Mouse (Mus musculus) adrenal gland, adult 18-20 months (tissue): ENCODE measurements around the gene Msx2. TPM values are rescaled to one million over a fixed set of nuclear protein-coding genes. Genes with fewer than 3 reads are reported as not detected.

ENCODE experiments used
- DNase-seq, 2 experiments: peaks; one replicate each; pipeline ENCODE4 v3.0.0; 2021 to 2022; ENCODE audit warnings: low spot score in 2 of 2
- total RNA-seq, 2 experiments: library from RNA; stranded (reverse); gene quantifications; 1 replicate in 1 of 2; 2 replicates in 1 of 2; pipeline ENCODE4 v1.2.3; 2021

The Msx2 gene
- total RNA-seq, 2 experiments from 2014 or later = 0.27 to 0.58 TPM

DNA sequence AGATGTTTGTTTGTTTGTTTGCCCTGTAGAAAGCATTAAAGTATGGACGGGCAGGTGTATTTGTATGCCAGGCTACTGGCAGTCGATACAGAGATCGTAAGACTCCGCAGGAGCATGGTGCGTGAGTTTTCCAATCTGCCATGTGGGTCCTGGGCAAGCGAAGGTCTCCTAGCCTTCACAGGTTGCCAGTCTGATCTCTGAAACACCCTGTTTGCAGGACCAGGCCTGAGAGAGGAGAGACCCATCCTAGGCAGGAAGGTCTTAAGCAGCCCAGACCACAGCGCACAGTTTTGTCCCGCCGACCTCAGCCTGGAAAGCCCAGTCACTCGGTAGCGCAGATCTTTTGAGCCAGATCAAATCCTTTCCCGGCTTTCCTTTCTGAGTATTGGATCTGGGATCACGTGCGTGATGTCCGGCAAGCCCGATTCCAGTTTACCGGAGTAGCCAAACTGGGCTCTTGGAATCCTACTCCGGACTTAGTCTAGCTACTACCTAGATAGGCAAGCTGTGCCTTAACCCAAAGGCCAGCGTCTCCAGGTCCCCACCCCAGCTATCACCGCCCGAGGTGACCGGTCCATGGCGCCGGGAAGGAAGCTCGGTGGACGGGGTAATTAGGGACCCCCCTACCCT lies 7.6 kb downstream of the Msx2 start:
- no peak for DNase-seq

DNA sequence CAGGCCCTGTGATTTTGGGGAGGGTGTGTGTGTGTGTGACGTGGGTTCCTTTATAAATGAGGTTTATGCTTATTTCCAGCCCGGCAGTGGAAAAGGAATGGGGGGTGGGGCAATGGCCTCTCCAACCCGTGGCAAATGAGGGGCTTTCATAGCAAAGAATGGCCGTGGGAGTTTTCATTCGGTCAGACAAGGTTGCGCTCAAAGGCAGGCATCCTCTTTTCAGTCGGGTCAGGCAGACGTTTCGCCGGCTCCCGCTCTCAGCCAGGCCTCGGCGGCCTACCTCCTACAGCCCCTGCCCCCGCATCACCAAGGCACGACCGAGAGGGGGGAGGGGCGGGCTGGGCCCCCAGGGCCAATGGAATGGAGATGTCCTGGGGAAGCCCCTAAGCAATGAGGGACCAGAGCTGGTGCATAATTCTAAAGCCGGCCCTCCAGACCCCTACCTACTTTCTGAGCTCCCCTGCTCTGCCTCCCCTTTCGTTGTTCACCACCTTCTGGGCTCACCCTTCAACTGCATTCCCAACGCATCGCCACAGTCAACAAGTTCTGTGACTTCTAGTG lies 8.4 kb downstream of the Msx2 start:
- no peak for DNase-seq

DNA sequence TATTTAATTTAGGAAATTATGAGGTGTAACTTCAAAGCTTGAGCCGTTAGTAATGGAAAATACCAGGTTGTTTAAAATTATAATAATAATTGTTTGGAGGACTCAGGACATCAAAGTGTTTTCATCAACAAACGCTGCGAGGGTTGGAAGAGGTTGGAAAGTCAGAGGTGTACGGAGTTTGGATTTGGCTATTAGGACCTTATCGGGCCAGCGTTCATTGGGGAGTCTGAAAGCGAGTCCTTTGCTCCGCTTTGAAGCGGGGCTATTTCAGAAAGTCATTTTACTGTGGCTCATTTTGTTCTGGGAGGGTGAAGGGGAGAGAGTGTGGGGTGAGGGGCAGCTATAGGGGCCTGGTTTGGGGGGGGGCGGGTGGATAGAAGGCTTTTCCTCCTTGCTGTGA lies 8.9 kb downstream of the Msx2 start:
- no peak for DNase-seq

DNA sequence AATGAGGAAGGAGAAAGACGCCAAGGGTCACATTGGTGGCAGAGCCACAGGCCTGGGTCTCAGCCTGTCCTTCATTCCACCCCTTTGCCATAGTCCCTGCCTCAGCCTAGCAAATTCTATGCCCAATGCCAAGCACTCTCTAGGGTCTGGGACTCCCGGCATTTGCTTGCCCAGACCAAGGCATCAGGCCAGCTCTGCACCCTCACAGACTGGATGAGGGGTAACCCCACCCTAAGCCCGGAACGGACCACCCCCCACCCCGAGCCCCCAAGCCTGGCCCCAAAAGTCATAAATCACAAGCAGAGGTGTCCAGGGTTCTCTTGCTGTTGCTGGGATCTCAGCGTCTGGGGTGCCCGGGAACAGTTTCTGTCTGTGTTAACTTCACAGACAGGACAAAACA lies 9.8 kb downstream of the Msx2 start:
- DNase-seq = no peak

DNA sequence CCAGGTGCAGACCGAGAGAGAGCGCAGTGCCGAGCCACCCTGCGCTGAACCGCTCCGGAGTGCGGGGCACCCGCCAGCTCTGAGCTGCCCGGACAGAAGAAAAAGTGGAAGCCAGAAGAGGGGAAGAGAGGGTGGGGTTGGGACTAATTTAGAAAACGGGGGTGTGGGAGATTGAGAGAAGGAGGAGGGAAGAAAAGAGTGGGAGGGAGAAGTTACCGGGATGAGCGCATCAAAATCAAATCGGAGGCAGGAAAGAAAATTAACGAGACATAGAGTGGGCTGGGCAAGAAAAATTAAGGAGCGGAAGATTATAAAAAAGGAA lies 10.3 kb downstream of the Msx2 start:
- DNase-seq = no peak

DNA sequence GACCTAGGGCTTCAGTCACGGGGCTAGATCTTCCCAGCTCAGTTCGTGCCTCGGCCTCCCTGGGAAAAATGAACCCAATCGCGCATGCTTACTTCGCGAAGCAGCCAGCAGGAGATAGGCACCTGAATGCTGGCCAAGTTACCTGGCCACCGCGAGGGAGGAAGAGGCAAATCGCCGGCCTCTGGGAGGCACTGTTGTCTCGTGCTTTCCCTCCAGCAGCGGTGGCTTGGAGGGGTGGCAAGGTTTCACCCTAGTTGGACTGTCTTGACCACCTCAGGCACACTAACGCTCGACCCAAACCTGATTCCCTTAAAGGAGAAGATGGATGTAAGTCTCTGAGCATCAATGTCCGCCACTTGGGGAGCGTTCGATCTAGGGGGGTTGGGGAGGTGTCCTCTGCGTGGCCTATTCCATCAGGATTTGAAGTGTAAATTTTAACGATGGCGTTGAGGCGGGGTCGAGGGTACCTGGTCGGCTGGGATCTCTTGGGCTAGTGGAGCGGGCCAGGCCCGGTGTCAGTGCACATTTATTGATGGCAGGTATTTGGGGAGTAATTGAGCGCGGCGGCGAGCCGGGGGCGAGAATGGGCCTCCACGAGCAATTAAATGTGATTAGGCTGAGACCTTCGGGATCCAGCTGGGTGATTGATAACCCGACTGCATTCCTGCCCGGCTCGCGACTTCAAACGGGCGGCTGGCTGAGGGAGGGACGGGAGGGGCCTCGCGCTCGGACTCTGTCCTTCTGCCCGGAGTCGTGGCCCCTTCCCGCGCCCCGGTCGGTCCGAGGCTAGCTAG lies 10.8 kb downstream of the Msx2 start:
- peak; percentile 38 to 49 for DNase-seq

DNA sequence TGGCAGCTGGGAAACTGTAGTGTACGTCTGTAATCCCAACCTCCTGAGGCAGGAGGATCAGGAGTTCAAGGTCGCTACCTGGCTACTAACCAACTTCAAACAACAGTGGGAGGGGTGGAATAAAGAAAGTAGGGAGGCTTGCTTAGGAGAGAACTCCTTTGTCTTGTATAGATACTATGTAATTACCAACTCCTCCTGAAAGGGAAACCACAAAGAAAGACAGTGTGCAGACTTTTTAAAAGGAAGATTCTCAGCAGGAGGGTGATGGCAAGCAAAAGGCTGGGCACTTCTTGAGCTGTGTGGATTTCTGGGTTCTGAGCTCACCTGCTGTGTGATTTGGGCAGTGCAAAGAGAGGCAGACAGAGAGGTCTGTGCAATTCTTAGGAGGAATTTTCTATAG lies 11.5 kb downstream of the Msx2 start:
- DNase-seq = no peak

DNA sequence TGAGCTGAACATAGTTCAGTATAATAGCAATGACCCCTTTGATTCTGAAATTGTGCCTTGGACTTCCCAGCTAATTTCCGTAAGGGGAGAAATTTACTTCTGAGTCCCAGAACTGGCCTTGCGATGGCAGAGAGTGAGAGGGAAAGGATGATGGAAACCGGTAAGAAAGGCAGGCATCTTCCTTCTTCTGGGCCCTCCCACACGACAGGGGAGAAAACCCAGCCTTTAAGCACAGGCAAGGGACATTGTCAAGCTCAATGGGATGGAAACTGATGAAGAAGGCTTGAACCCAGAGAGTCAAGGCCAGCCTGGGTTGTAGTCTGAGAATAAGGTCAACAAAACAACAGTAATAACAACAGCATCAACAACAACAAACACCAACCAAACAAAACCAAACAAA lies 14.1 kb downstream of the Msx2 start:
- DNase-seq = no peak

DNA sequence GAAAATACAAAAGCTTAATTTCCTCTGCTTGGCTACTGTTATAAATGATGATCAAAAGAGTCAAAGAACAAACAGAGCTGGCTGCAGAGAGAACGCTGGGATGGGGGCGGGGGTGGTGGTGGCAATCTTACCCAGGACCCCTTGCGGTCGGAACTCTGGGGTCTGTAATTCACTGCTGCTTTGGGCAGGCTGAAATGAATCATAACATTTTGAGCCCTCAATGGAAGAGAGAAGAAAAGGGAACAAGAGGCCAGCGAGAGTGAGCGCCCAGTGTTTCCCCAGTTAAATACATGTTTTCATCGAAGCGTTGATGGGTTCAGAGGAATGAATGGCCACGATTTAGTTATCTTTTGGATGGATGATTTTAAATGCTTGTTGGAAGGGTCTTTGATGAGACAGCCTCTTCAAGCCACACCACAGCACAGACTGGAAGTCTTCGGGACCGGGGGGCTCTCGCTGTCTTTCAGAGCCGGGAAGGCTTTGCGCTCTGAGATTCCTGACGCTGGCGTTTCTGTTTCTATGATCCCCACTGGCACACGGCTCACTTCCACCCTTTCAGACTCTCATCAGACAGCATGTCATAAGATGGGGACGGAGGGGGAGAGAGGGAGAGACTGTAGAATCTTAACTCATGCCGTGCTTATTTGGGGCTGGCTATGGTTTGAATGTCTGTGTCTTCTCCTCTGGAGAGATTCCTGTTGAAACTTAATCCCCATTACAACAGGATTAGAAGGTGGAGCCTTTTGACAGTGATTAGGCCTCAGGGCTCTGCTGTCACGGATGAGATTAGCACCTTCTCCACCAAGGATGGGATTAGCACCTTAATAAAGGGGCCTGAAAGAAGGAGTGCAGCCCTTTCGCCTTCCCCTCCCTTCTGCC lies 17.8 kb downstream of the Msx2 start:
- no peak for DNase-seq

DNA sequence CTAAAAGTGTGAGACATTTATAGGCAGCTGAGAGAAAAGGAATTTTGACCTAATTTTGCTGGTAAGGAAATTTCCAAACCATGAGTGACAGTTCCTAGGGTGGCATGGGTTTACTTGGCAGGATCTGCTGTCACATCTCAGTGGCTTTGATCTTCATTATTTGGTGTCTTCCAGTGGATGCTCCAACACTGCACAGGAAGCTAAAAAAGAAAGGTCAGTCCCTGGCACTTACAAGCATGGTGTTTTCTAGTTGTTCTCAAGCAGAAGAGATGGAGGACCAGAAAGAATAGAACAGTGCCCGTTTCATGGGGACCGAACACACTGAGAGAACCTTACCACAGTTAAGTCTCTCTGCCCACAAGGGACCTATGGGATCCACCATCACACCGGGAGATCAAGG lies 18.9 kb downstream of the Msx2 start:
- no peak for DNase-seq

DNA sequence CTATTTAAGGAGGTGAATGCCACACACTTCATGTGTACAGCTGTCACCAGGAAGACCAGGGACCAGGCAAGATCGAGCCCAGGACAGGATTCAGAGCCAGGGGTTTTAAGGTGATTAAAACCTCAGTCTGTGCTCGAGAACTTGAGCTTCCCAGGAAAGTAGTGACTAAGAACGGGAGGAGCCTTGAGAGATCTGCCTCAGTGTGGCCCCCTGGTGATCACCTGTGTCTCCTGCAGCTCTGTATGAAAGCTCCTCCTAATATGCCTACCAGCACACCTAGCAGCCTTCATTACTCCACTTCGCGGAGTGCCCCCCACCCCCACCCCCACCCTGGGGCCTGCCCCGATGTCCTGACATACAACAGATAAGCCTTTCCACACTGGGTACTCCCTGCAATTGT lies 25.3 kb downstream of the Msx2 start:
- DNase-seq = no peak

DNA sequence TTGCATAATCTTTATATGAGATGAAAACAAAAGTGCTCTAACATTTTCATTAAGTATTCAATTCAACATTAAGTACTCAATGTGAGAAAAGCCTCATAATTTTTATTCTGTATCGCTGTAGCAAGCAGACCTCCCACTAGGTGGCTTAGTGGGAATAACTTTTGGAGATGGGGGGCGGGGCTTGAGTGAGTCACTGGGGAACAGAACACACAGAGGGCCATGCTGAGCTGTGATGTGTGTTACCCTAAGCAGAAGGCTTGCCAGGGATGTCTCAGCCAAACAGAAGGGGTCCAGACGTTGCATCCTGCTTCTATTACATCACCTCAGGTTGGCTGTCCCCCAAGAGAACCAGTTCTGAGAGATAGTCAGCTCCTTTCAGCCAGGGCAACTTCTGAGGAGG lies 29.3 kb downstream of the Msx2 start:
- peak; percentile 35 to 46 for DNase-seq

DNA sequence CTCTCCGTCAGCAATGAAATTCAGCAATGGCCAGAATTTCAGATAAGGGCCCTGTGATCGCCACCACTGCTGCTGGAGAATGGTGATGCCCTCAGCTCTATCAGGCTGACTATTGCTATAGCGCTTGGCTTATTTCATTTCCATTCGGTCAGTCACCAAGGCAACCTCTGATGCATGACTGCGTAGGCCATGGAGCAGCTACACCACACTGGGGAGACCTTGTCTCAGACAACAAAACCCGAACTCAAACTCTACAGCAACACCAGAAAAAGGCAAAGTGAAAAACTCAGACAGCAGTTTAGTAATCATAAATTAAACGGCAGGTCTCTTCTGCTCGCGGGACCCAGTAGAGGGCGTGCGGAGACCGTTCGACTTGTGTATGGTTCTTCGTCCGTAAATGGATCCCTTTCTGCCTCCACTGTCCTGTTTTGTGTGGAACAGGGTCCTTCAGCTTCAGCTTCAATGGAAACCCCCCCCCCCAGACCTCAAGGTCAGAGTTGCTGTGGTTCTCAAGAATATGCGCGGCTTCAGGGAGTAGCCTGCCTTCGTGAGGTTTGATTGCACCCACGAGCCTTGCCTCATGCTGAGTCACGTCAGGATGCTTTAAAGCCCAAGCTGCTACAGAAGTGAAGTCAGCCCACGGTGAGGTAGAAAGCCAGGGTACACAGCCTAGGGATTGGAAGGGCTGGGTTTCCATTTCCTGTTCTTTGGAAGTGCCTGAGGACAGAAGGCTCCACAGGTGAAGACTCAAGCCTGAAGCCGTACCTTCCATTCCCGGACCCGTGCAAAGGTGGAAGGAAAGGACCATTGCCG lies 30.5 kb downstream of the Msx2 start:
- DNase-seq = no peak

DNA sequence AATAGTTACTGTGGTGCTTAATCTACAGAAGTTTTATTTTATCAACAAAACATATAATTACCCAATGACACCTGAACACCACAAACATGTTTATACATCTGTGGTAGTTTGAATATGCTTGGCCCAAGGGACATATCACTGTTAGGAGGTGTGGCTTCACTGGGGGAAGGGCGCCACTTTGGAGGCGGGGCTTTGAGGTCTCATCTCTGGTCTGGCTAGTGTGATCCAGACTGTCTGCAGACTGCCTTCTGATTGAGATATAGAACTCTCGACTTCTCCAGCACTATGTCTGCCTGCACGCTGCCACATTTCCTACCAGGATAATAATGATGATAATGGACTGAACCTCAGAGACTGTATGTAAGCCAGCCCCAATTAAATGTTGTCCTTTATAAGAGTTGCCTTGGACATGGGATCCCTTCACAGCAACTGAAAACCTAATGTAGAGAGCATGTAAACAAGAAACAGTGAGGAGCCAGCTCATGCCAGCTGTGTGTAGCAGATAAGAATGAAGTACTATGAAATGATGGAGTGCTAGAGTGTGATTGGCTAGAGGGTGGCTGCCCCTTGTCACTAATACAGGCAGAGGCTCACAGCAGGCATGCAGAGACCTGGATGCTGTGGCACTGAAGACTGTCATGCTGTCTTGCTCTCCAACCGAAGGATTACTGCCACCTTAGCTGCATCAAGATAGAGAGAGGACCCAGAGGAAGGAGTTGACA lies 31.4 kb downstream of the Msx2 start:
- DNase-seq = no peak

DNA sequence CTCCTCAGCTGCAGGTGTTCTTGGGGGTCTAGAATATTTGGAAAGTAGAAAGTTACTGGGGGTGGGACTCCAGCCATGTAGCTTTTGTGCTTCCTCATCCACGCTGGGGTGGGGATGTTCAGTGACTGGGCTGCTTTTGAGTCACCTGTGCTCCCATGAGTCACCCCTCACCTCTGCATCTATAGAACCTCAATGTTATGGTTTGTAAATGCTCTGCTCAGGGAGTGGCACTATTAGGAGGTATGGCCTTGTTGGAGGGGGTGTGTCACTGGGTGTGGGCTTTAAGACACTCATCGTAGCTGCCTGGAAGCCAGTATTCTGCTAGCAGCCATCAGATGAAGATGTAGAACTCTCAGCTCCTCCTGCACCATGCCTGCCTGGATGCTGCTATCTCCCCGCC lies 32.9 kb downstream of the Msx2 start:
- DNase-seq = no peak

DNA sequence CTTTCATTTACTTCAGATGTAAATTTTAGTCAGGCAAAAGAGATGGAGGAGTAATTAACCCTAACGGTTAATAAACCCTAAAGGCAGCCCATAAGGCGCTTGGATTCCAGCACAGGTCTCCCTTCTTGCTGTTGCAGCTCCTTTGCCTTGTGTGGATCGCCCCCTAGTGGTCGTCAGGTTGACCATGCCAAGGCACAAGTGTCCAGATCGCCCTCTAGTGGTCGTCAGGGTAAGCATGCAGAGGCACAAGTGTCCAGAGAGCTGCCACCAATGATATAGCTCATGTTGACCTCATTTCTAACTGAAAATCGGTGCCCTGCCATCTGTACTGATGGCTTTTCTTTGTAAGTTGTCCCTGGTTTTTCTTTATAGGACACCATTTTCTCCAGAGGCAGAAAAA lies 46.4 kb downstream of the Msx2 start:
- peak; percentile 77 to 83 for DNase-seq

DNA sequence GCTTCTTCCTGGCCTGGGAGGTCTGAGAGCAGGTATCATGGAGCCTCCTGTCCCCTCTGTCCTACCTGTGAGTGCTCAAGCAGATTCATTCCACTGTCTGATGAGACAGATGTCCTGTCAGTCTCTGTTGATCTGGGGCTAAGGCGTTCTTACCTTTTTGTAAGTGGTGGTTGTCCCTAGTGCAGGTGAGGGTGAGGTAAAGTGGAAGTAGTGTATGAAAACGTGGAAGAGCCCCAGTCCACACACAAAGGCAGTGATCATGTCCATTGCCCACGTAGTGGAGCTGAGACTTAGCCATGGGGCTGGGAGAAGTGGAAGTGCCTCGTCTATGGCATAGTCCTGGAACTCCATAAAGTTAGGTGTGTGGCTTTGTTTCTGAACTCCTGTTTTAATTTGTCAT lies 51.7 kb downstream of the Msx2 start:
- DNase-seq = no peak

DNA sequence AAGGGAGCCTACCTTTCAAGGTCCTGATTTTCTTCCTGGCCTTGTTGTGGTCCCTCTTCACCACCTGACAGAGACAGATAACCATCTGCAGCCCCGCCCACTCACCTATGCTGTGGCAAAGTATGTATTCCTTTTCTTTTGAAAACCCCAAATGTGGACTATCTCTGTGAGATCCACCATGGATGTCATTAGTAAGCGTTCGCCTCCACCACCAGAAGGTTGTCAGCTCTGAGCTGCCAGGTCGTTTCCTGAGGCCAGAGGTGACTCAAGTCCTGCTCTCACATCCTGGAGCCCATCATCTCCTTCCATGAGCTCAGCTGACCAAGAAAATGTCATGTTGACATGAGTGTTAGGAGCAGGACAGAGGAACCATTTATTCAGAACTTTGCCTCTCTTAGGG lies 52.1 kb downstream of the Msx2 start:
- DNase-seq = no peak

DNA sequence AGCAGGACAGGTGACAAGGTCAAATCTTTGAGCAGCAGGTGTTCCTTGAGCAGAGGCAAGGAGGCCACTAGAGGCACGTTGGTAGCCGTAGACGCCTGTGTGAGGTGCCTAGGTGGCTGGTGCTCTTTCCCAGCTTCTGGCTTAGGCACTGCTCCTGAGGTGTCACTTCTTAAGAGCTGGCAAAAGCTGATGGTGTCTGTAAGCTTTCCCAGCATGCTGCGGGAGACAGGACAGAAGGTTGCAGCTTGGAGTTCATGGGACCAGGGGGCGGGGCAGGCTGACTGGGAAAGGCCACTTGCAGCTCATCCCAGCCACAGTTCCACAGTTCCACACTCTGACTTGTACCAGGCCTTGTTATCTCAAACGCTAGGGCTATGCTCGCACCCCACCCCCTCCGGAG lies 53.2 kb downstream of the Msx2 start:
- no peak for DNase-seq

DNA sequence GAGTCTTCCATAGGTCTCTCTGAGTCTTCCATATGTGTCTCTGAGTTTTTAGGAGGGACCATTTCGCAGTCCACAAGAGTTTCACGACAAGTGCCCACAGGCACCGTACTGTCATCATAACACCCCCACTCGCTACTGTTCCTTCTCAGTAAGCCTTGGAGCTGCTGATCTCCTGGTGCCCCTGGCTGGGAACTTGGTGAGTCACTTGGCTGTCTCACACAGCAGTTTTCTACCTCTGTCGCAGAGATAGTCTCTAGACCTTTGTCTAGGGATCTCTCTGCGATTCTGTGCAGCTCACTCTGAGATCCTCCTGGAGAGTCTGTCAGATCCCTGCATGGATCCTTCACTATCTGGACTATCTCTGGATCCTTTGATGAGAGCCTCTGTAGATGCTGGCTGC lies 55.2 kb downstream of the Msx2 start:
- no peak for DNase-seq
